Mouse (Mus musculus): Measurements from ENCODE around the gene Zfp827. TPM values are rescaled to one million over a fixed set of nuclear protein-coding genes. Genes with fewer than 3 reads are reported as not detected.
A peak's percentile ranks its signal among the peaks of the same experiment; 100 is the strongest.

The Zfp827 gene
- polyA plus RNA-seq, 1 experiment from 2014 or later, result 4.3 TPM

- Histone ChIP-seq H3K9me3 (ENCODE audit: control insufficient read depth) (no peaks in the 10 kb centered on the region), H3K9ac (ENCODE audit: low read depth, low read length) (no peak overlapping the region), H3K27me3 (replicated peaks; ENCODE audit: control insufficient read depth, insufficient read depth, low read length) (no peaks in the 10 kb centered on the region), H3K4me1 (replicated peaks; ENCODE audit: control insufficient read depth, insufficient read depth, low read length) (0 out of 2 replicates have a peak, but pooled peaks cover 3% of the 10 kb centered on the region), H3K4me3 (ENCODE audit: low read depth, low read length) (no peak overlapping the region), H3K4me2 (replicated peaks; ENCODE audit: low read depth) (no peak overlapping the region), H3K36me3 (ENCODE audit: control insufficient read depth, insufficient read depth) (peaks cover 39% of the 10 kb centered on the region), H3K27ac (ENCODE audit: low read depth, low read length) (no peak overlapping the region)
- WGBS, result 61% methylated on average over 3 of the region's 3 CpGs
- no peak for ATAC-seq
- TF ChIP-seq CTCF (IDR thresholded peaks at IDR 0.05; ENCODE audit: low read depth), result no peak
Observed at GRCm38 (mm10) chr8:79073311-79073710, 45.1 kb downstream of the Zfp827 start.

GRCm38 (mm10) chr8:79074986-79075385 is 46.7 kb downstream of the Zfp827 start:
- H3K27me3 ChIP-seq (replicated peaks; ENCODE audit: control insufficient read depth, insufficient read depth, low read length), result no peaks in the 10 kb centered on the region
- no peak for TF ChIP-seq CTCF (IDR thresholded peaks at IDR 0.05; ENCODE audit: low read depth)
- H3K4me2 ChIP-seq (replicated peaks; ENCODE audit: low read depth), result no peak overlapping the region
- WGBS, result 84% methylated on average over 9 of the region's 9 CpGs
- H3K4me3 ChIP-seq (ENCODE audit: low read depth, low read length), result no peak overlapping the region
- H3K27ac ChIP-seq (ENCODE audit: low read depth, low read length), result no peak overlapping the region
- no peak for ATAC-seq
- H3K9ac ChIP-seq (ENCODE audit: low read depth, low read length), result no peak overlapping the region
- 0 out of 2 replicates have a peak, but pooled peaks cover 3% of the 10 kb centered on the region for H3K4me1 ChIP-seq (replicated peaks; ENCODE audit: control insufficient read depth, insufficient read depth, low read length)
- H3K36me3 ChIP-seq (ENCODE audit: control insufficient read depth, insufficient read depth), result peaks cover 39% of the 10 kb centered on the region
- no peaks in the 10 kb centered on the region for H3K9me3 ChIP-seq (ENCODE audit: control insufficient read depth)

- peaks cover 28% of the 10 kb centered on the region for H3K36me3 ChIP-seq (ENCODE audit: control insufficient read depth, insufficient read depth)
- no peak overlapping the region for H3K4me2 ChIP-seq (replicated peaks; ENCODE audit: low read depth)
- no peak overlapping the region for H3K9ac ChIP-seq (ENCODE audit: low read depth, low read length)
- no peak for TF ChIP-seq CTCF (IDR thresholded peaks at IDR 0.05; ENCODE audit: low read depth)
- no peak overlapping the region for H3K27ac ChIP-seq (ENCODE audit: low read depth, low read length)
- 90% methylated on average over 5 of the region's 5 CpGs for WGBS
- no peak for ATAC-seq
- no peaks in the 10 kb centered on the region for H3K27me3 ChIP-seq (replicated peaks; ENCODE audit: control insufficient read depth, insufficient read depth, low read length)
- 0 out of 2 replicates have a peak, but pooled peaks cover 7% of the 10 kb centered on the region for H3K4me1 ChIP-seq (replicated peaks; ENCODE audit: control insufficient read depth, insufficient read depth, low read length)
- H3K4me3 ChIP-seq (ENCODE audit: low read depth, low read length), result no peak overlapping the region
- H3K9me3 ChIP-seq (ENCODE audit: control insufficient read depth), result no peaks in the 10 kb centered on the region
Observed at GRCm38 (mm10) chr8:79077256-79077655, 49.0 kb downstream of the Zfp827 start.

GRCm38 (mm10) chr8:79078556-79079195 is 50.4 kb downstream of the Zfp827 start:
- TF ChIP-seq CTCF (IDR thresholded peaks at IDR 0.05; ENCODE audit: low read depth), result no peak
- H3K4me2 ChIP-seq (replicated peaks; ENCODE audit: low read depth), result no peak overlapping the region
- peaks cover 28% of the 10 kb centered on the region for H3K36me3 ChIP-seq (ENCODE audit: control insufficient read depth, insufficient read depth)
- 0 out of 2 replicates have a peak overlapping the region, but pooled peaks have one; percentile 15 for H3K27ac ChIP-seq (ENCODE audit: low read depth, low read length)
- no peak overlapping the region for H3K4me3 ChIP-seq (ENCODE audit: low read depth, low read length)
- no peaks in the 10 kb centered on the region for H3K9me3 ChIP-seq (ENCODE audit: control insufficient read depth)
- H3K27me3 ChIP-seq (replicated peaks; ENCODE audit: control insufficient read depth, insufficient read depth, low read length), result no peaks in the 10 kb centered on the region
- H3K4me1 ChIP-seq (replicated peaks; ENCODE audit: control insufficient read depth, insufficient read depth, low read length), result 0 out of 2 replicates have a peak, but pooled peaks cover 7% of the 10 kb centered on the region
- 38% methylated on average over 11 of the region's 11 CpGs for WGBS
- no peak overlapping the region for H3K9ac ChIP-seq (ENCODE audit: low read depth, low read length)
- ATAC-seq, result no peak

GRCm38 (mm10) chr8:79079196-79079561 is 50.9 kb downstream of the Zfp827 start:
- H3K4me3 ChIP-seq (ENCODE audit: low read depth, low read length), result no peak overlapping the region
- 53% methylated on average over 3 of the region's 3 CpGs for WGBS
- peaks cover 24% of the 10 kb centered on the region for H3K36me3 ChIP-seq (ENCODE audit: control insufficient read depth, insufficient read depth)
- no peak overlapping the region for H3K4me2 ChIP-seq (replicated peaks; ENCODE audit: low read depth)
- 0 out of 2 replicates have a peak overlapping the region, but pooled peaks have one; percentile 15 for H3K27ac ChIP-seq (ENCODE audit: low read depth, low read length)
- H3K9me3 ChIP-seq (ENCODE audit: control insufficient read depth), result no peaks in the 10 kb centered on the region
- H3K27me3 ChIP-seq (replicated peaks; ENCODE audit: control insufficient read depth, insufficient read depth, low read length), result no peaks in the 10 kb centered on the region
- no peak for ATAC-seq
- no peak overlapping the region for H3K9ac ChIP-seq (ENCODE audit: low read depth, low read length)
- no peak for TF ChIP-seq CTCF (IDR thresholded peaks at IDR 0.05; ENCODE audit: low read depth)
- 0 out of 2 replicates have a peak, but pooled peaks cover 5% of the 10 kb centered on the region for H3K4me1 ChIP-seq (replicated peaks; ENCODE audit: control insufficient read depth, insufficient read depth, low read length)

GRCm38 (mm10) chr8:79080096-79080739 is 52.0 kb downstream of the Zfp827 start:
- ATAC-seq, result peak; percentile 86
- Histone ChIP-seq H3K4me1 (replicated peaks; ENCODE audit: control insufficient read depth, insufficient read depth, low read length) (0 out of 2 replicates have a peak, but pooled peaks cover 3% of the 10 kb centered on the region), H3K36me3 (ENCODE audit: control insufficient read depth, insufficient read depth) (peaks cover 18% of the 10 kb centered on the region), H3K9ac (ENCODE audit: low read depth, low read length) (no peak overlapping the region), H3K27ac (ENCODE audit: low read depth, low read length) (peak overlapping the region; percentile 70), H3K4me3 (ENCODE audit: low read depth, low read length) (no peak overlapping the region), H3K9me3 (ENCODE audit: control insufficient read depth) (no peaks in the 10 kb centered on the region), H3K4me2 (replicated peaks; ENCODE audit: low read depth) (no peak overlapping the region), H3K27me3 (replicated peaks; ENCODE audit: control insufficient read depth, insufficient read depth, low read length) (no peaks in the 10 kb centered on the region)
- TF ChIP-seq CTCF (IDR thresholded peaks at IDR 0.05; ENCODE audit: low read depth), result no peak
- 28% methylated on average over 6 of the region's 6 CpGs for WGBS
